Mouse (Mus musculus): ENCODE measurements around the gene Pcnx3. TPM values are rescaled to one million over a fixed set of nuclear protein-coding genes. Genes with fewer than 3 reads are reported as not detected.

Gene Pcnx3
- polyA plus RNA-seq, 1 experiment: 40.5 TPM

DNA sequence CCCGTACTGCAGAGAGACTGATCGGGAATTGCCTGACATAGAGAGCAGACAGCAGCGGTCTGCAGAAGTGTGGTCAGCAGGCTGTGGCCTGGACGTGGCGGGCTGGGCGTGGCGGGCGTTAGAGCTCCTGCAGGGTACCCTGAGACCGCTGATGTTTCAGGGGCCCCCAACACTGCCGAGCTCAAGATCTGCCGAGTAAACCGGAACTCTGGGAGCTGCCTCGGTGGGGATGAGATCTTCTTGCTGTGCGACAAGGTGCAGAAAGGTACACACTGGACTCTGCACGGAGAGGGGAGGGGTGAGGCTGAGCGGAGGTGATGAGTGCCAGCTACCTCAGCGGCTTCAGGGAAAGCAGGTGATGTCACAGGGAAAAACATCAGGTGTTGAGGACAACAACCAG is 47.7 kb downstream of the Pcnx3 start:
- no peak for DNase-seq (ENCODE audit: low spot score)

GRCm38 (mm10) chr19:5640339-5640738 is 48.4 kb downstream of the Pcnx3 start:
- DNase-seq (ENCODE audit: low spot score): no peak

DNA sequence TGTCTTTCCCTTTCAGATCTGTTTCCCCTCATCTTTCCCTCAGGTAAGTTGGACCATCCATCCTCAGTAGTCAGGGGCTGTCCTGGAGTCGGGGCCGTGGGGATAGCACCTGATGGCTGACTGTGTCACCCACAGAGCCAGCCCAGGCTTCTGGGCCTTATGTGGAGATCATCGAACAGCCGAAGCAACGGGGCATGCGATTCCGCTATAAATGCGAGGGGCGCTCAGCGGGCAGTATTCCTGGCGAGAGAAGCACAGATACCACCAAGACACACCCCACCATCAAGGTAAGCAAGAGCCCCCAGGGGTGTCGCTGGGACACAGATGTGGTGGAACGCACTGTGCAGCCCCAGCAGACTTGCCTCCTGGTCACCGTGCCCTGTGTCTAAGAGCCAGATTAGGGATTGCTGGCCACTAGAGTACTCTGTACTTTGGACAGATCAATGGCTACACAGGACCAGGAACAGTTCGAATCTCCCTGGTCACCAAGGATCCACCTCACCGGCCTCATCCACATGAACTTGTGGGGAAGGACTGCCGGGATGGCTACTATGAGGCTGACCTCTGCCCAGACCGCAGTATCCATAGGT is 50.2 kb downstream of the Pcnx3 start:
- no peak for DNase-seq (ENCODE audit: low spot score)

DNA sequence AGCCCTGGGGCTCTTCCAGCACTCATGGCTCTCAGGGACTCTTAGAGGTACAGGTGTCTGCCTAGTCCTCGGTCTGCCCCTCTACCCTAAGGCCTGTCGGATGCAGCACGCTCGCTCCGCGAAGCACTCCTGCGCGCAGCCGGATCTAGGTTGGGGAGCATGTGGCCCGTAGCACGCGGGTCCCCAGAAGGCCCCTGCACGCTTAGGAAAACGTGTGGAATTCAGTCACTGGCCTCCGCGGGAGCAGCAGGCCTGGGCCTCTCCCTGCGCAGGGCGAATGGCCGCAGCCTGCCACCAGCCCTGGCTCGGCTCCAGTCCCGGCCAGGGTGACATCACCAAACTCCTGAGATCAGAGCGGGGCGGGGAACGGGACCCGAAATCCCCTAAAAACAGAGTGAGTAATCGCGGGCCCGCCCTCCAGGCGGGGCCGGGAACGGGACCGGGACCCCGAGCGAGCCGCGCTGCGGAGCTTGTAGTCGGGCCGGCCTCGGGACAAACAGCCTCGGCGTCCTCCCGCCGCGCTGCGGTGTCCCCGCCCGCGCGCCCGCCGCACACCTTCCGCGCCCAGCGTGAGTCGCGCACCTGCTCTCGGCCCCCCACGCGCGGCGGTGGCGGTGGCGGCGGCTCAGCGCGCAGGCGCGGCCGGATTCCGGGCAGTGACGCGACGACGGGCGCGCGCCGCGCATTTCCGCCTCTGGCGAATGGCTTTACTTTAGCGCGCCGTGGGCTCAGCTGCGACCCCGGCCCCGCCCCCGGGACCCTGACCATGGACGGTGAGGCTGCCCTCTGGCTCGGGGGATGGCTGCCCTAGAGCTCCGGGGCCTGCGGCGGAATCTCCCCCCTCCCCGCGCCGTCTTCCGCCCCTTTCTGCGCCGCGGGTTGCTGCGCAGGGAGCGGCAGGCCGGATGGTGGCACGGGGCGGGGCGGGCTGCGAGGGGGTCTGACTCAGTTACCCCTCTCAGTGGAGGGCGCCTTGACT is 51.4 kb downstream of the Pcnx3 start, which contains the start of gene Rela:
Gene Rela (plus strand): TSS at position 415 of the 979 bp plus-strand sequence.
- DNase-seq (ENCODE audit: low spot score): peak; percentile 94

DNA sequence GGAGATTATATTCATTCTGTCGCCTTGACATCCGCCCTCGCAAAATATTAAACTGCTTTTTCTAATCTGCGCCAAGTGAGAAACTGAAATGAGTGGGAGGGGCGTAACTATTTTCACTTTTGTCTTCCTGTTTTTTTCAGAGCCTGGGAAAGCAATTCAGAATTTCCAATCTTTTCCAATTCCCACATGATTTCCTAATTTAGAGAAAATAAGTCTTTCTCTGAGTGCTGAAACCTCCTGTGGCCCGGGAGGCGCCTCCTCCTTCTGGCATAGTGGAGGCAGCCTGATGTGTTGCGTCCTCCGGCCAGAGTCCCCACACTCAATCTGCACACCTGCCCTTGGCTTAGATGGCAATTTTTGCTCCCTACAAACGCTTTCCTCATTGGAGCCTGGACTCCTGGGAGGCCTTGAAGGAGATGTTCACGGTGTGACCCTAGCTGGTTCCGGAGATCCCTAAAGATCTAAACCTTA is 52.1 kb downstream of the Pcnx3 start:
- no peak for DNase-seq (ENCODE audit: low spot score)

DNA sequence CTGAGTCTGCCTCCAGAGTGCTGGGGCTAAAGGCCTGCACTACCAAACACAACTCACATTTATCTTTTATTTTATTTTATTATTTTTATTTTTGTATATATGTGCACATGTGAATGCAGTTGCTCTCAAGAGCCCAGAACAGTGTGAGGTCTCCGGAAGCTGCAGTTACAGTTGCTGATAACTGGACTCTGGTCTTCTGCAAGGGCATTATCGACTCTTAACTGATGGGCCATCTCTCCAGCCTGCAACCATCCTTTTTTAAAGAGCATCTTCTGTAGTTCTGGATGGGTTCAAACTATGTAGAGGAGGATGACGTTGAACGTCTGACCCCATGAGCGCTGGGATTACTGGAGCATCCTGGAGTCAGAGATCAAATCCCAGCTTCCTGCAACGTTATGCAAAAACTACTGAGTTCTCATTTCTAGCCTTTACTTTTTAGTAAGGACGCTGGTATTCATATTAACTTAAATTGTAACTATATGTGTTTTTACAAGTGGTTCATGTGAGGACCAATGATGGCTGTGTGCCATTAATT is 52.6 kb downstream of the Pcnx3 start:
- no peak for DNase-seq (ENCODE audit: low spot score)

GRCm38 (mm10) chr19:5632120-5632519 is 56.6 kb downstream of the Pcnx3 start:
- no peak for DNase-seq (ENCODE audit: low spot score)

- no peak for DNase-seq (ENCODE audit: low spot score)
These were observed 58.8 kb downstream of the Pcnx3 start for GRCm38 (mm10) chr19:5629907-5630306.

- DNase-seq (ENCODE audit: low spot score): no peak
These were observed 63.4 kb downstream of the Pcnx3 start for GRCm38 (mm10) chr19:5625311-5625710.

GRCm38 (mm10) chr19:5621884-5622283 is 66.8 kb downstream of the Pcnx3 start:
- no peak for DNase-seq (ENCODE audit: low spot score)

DNA sequence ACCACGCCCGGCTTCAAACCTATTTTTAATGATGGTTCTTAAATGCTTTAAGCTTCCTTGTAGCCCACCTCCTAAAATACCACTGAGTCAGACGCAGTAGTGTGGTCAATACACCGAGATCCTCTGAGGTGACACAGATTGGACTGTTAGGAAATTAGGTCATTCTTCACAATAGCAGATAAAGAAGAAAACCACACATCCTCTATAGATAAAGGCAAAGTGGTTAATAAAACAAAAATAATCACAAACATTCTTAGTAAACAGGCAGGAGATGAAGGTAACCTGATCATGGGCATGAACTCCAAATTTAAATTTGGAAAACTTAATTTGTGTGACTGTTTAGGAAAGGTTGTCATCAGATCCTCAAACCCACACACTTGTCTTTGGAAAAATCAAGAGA is 68.7 kb downstream of the Pcnx3 start:
- DNase-seq (ENCODE audit: low spot score): no peak

DNA sequence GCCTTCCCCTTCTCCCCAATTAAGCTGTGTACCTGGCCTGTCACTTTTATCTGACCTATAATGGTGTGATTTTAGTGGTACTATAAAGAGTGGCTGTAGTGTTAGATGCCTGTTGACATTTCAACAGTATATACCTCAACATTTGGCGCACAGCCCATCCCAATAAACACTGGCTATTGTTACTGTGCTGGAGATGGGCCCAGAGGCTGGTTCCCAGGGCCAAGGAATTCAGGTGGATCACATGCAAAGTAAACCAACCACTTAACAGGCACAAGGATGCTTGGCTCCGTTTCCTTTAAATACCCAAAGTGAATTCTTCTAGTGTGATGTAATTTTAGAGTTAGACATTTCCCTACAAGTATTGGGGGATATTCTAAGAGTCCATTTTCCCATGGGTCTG is 73.8 kb downstream of the Pcnx3 start:
- no peak for DNase-seq (ENCODE audit: low spot score)

Other genes with a start within 250 kb of the Pcnx3 start
- 0.07 TPM in 1 of 2 replicates, not detected in the other for gene Fosl1, start 241.4 kb downstream of the Pcnx3 start, polyA plus RNA-seq (2012; rRNA removed)
- gene Ccdc85b, start 231.0 kb downstream of the Pcnx3 start, polyA plus RNA-seq (2012; rRNA removed): 11.3 and 15.1 TPM in 2 replicates
- gene Fibp, start 228.3 kb downstream of the Pcnx3 start, polyA plus RNA-seq (2012; rRNA removed): 95.7 and 122 TPM in 2 replicates
- 2.6 and 4.0 TPM in 2 replicates for gene Ctsw, start 220.4 kb downstream of the Pcnx3 start, polyA plus RNA-seq (2012; rRNA removed)
- gene Efemp2, start 215.0 kb downstream of the Pcnx3 start, polyA plus RNA-seq (2012; rRNA removed): 77.3 and 86.8 TPM in 2 replicates
- gene Mus81, start 200.5 kb downstream of the Pcnx3 start, polyA plus RNA-seq (2012; rRNA removed): 23.3 and 32.8 TPM in 2 replicates
- gene Cfl1, start 198.5 kb downstream of the Pcnx3 start, polyA plus RNA-seq (2012; rRNA removed): 669 and 714 TPM in 2 replicates
- gene 1700020D05Rik, start 185.1 kb downstream of the Pcnx3 start, polyA plus RNA-seq (2012; rRNA removed): 1.5 and 2.2 TPM in 2 replicates
- gene Snx32, start 178.4 kb downstream of the Pcnx3 start, polyA plus RNA-seq (2012; rRNA removed): 33.0 and 37.7 TPM in 2 replicates
- 4.7 and 5.1 TPM in 2 replicates for gene Ovol1, start 128.3 kb downstream of the Pcnx3 start, polyA plus RNA-seq (2012; rRNA removed)
- gene Ap5b1, start 120.9 kb downstream of the Pcnx3 start, polyA plus RNA-seq (2012; rRNA removed): 4.8 and 7.1 TPM in 2 replicates
- 38.2 and 41.2 TPM in 2 replicates for gene Rnaseh2c, start 87.0 kb downstream of the Pcnx3 start, polyA plus RNA-seq (2012; rRNA removed)
- gene Kat5, start 78.7 kb downstream of the Pcnx3 start, polyA plus RNA-seq (2012; rRNA removed): 60.1 and 67.7 TPM in 2 replicates
- 58.3 and 64.0 TPM in 2 replicates for gene Rela, start 51.4 kb downstream of the Pcnx3 start, polyA plus RNA-seq (2012; rRNA removed)
- 17.3 and 19.6 TPM in 2 replicates for gene Sipa1, start 25.2 kb downstream of the Pcnx3 start, polyA plus RNA-seq (2012; rRNA removed)
- 19.9 and 22.0 TPM in 2 replicates for gene Map3k11, start 166 bp downstream of the Pcnx3 start, polyA plus RNA-seq (2012; rRNA removed)
- 0.13 and 0.25 TPM in 2 replicates for gene Kcnk7, start 15.5 kb upstream of the Pcnx3 start, polyA plus RNA-seq (2012; rRNA removed)
- 97.4 and 116 TPM in 2 replicates for gene Ehbp1l1, start 37.4 kb upstream of the Pcnx3 start, polyA plus RNA-seq (2012; rRNA removed)
- 66.3 and 79.4 TPM in 2 replicates for gene Fam89b, start 40.7 kb upstream of the Pcnx3 start, polyA plus RNA-seq (2012; rRNA removed)
- 132 and 164 TPM in 2 replicates for gene Ltbp3, start 52.0 kb upstream of the Pcnx3 start, polyA plus RNA-seq (2012; rRNA removed)
- 104 and 123 TPM in 2 replicates for gene Scyl1, start 82.5 kb upstream of the Pcnx3 start, polyA plus RNA-seq (2012; rRNA removed)
- gene Frmd8, start 186.4 kb upstream of the Pcnx3 start, polyA plus RNA-seq (2012; rRNA removed): 20.7 and 21.6 TPM in 2 replicates
- gene Slc25a45, start 188.9 kb upstream of the Pcnx3 start, polyA plus RNA-seq (2012; rRNA removed): 19.2 and 25.1 TPM in 2 replicates
- gene Tigd3, start 205.2 kb upstream of the Pcnx3 start, polyA plus RNA-seq (2012; rRNA removed): 0.69 and 0.87 TPM in 2 replicates
- 87.5 and 102 TPM in 2 replicates for gene Dpf2, start 224.1 kb upstream of the Pcnx3 start, polyA plus RNA-seq (2012; rRNA removed)
- 22.9 and 26.2 TPM in 2 replicates for gene Cdc42ep2, start 235.9 kb upstream of the Pcnx3 start, polyA plus RNA-seq (2012; rRNA removed)